Mouse (Mus musculus) CH12F3 (cell line): ENCODE data around the gene Atp5d.

ENCODE experiments used
- in situ Hi-C: fragments of 300-500 bp; cut with MboI; formaldehyde crosslinking; loops from 2 replicates; pipeline ENCODE4 v1.14.3; 2020; ENCODE audit warnings: low sequenced_read_pairs

Gene Atp5d

GRCm38 (mm10) chr10:80116927-80117691 lies 21.3 kb upstream of the Atp5d start:
- in situ Hi-C loops = no loop called here

DNA sequence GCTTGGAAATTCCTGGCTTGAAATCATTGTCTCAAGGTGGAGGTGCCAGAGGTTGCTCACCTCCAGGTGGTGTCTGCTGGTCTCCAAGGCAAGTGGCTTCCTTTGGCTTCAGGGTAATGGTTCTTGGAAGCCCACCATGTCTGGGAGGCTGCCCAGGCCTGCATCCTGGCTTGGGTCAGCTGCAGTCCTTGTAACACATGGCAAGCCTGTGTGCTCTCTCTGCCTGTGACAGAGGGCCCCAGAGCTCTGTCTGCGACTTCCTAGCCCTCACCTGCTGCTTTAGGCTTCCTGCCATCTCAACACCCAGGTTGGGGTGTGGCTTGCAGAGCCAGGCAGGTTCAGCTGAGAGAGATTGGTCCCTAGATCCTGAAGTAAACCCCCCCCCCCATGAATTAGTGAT lies 20.7 kb upstream of the Atp5d start:
- in situ Hi-C loops = no loop called here

DNA sequence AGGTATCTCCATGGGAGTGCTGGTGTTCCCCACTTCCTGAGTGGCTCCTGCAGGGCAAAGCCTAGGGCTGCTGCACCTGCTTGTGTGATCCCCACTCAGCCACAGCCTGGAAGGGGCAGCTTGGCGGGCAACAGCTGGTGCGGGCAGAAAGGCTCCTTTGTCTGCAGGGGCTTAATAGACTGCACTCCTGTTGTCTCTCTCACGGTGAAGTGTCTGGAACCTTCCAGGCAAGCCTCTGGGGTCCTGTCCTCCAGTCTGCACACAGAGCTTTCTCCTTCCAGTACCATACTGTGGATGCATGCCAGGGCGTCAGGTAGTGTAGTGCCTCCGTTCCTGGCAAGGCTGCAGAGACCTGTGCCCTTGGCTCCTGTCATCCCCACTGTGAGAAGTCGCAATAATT lies 19.9 kb upstream of the Atp5d start:
- in situ Hi-C loops = no loop called here

DNA sequence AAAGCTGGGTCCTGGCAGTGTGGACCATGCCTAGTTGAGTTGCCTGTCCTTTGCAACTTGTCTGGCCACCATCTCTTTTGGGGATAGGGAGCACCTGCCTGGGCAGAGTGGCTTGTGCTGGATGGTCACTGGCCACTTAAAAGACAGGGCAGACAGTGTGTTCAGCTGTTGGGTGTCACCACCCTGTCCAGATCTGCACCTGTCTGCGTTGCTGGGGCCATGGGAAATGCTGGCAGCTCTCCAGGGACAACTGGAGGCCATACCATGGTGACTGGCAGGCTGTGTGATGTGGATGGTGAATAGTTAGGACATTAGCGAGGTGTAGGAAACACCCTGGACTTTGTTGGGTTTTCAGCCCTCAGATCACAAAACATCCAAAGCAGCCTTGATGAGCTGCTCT lies 18.3 kb upstream of the Atp5d start:
- in situ Hi-C loops = no loop called here

GRCm38 (mm10) chr10:80121639-80122038 lies 16.8 kb upstream of the Atp5d start:
- in situ Hi-C loops = no loop called here

DNA sequence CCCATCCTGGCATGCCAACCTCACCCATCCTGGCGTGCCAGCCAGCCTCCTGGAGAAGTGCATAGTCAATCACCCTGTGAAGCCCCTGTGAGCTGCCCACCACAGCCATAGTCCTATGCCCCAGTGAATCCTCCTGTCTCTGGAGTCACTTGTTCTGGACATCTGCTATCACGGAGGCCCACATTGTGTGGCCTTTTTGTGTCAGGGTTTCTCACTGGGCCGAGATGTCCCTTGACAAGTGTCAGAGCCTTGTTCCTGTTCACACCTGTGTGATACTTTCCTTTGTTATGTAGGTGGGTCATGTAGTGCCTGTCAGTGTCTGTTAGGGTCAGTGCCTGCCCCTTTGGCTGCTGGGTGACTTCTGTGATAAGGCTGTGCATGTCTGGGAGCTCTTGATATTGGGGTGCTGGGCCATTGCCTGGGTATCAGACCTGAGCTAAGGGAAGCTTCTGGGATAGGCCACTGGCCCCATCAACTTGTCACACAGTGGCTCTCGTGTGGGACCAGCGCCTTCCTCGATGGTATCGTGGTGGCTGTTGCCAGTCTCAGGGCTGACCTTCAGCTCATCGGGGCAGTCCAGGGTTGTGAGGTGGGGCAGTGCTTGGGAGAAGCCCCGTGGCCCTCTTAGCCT lies 14.4 kb upstream of the Atp5d start:
- in situ Hi-C loops = no loop called here

- in situ Hi-C loops = no loop called here
Measured at GRCm38 (mm10) chr10:80127920-80128319, 10.5 kb upstream of the Atp5d start.

DNA sequence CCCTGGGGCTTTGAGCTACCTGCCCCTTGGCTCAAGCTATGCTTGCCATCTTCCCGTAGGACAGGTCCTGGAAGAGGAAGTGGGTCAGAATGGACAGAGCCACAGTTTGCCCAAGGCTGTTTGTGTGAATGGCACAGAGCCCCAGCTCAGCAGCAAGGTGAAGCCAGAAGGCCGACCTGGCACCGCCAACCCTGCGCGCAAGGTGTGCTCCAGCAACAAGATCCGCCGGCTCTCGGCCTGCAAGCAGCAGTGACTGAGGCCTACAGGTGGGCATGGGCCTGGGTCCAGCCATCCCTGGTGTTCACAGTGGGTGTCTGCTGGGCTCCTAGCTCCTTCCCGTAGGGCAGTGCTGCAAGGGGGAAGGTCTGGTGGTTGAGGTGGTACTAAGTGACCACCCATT lies 8.6 kb upstream of the Atp5d start:
- in situ Hi-C loops = no loop called here

- in situ Hi-C loops = no loop called here
Measured at GRCm38 (mm10) chr10:80130403-80131031, 7.9 kb upstream of the Atp5d start.

DNA sequence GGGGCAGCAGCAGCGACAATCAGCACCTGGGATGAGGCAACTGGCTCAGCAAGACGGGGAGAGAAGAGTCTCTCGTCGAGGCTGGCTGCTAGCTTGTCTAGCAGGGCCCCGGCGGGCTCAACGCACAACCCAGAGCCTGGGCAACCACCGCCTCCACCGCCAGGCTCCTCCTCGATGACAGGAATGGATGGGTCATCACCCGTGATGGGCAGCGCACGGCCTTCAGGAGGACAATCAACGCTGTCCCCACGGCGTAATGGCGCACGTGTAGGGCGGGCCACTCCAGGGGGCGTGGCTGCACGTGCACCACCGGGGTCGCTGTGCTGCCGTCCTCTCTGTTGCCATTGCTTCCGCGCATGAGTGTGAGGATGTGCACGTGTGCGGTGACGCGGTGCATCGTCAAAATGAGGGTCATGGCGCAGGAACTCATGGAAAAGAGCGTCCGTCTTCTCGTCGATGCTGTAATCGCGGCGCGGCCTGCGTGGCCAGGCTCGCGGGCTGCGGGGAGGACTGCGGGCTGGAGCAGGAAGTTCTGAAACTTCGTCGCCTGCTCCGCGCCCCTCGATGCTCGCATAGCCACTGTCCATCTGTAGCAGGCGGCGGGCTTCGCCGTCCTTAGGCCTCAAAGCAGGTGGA lies 7.0 kb upstream of the Atp5d start:
- in situ Hi-C loops = no loop called here

DNA sequence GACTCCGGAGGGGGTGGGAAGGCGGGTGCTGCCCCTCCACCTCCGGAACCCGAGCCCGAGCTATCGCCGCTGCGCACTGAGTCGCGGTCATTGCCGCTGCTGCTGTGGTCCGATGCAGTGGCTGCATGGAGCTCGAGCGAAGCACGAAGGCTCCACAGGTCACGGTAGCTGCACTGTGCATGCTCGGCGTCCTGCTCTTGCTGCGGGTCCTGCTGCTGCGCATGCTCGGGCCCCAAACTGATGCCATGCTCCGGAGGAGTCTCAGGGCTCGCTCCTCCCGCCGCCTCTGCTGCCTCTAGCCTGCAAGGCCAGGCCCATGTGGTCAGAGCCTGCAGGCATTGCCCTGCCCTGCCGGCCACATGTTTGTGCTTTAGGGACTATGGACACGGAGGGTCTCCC lies 6.5 kb upstream of the Atp5d start:
- in situ Hi-C loops = no loop called here

DNA sequence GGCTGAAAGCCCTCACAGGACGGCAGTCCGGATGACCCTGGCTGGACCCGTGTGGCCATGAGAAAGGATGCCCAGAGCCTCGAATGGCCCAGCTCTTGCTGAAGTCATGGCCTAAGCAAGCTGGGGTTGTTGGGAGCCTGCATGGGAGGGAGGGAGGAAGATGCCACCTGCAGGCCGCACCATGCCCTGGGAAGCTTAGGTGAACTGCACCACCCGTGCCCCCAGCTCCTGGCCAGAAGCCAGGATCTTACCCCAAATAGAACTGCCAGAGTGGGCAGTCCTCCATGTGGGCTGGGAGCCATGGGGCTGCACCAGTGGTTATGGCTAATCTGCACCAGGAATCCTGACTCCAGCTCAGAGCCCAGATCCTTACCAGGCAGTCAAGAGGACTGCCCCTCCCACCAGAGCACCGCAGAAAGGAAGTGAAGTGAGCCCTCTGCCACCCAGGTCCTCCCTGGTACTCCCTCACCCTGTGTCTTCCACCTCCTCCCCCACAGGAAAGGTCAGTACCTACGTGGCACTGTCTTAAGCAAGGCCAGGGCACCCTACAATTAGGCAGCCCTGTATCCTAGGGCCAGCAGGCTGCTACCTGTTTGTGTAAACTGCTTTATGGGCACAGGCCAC lies 5.1 kb upstream of the Atp5d start:
- in situ Hi-C loops = no loop called here

DNA sequence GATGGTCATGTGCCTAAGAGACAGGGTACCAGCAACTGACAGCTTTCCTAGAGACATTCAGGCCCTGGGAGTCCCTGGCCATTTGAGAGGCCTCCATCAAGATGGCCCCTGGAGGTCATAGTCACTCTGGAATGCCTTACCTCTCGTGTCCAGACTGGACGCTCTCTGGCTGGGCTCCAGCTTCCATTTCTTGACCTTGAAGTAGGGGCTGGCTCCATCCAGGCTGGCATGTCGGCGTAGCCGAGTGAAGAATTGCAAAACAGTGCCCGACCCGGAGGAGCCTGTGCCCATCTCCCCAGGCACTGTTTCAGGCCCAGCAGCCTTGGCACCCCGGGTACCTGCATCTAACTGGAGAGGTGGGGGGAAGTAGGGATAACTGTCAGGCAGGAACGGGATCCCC lies 4.0 kb upstream of the Atp5d start:
- in situ Hi-C loops = no loop called here

- in situ Hi-C loops = no loop called here
Measured at GRCm38 (mm10) chr10:80135161-80135560, 3.3 kb upstream of the Atp5d start.

DNA sequence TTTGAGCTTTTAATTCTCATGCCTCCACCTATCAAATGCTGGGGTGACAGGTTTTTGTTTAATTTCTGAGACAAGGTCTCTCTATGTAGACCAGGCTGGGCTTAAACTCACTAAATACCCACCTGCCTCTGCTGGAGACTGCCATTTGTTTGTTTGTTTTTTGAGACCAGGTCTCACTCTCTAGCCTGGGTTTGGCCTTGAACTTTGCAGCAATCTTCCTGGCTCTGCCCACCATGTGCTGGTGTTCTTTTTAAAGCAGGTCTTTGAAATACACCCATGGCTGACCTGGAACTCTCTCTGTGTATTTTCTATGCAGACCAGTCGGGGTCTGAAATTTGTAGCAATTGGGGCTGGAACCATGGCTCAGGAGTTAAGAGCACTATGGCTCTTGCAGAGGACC lies 2.8 kb upstream of the Atp5d start:
- in situ Hi-C loops = no loop called here

- in situ Hi-C loops = no loop called here
Measured at GRCm38 (mm10) chr10:80136179-80136951, 2.1 kb upstream of the Atp5d start.

- in situ Hi-C loops = no loop called here
Measured at GRCm38 (mm10) chr10:80136952-80137625, 1.3 kb upstream of the Atp5d start.

DNA sequence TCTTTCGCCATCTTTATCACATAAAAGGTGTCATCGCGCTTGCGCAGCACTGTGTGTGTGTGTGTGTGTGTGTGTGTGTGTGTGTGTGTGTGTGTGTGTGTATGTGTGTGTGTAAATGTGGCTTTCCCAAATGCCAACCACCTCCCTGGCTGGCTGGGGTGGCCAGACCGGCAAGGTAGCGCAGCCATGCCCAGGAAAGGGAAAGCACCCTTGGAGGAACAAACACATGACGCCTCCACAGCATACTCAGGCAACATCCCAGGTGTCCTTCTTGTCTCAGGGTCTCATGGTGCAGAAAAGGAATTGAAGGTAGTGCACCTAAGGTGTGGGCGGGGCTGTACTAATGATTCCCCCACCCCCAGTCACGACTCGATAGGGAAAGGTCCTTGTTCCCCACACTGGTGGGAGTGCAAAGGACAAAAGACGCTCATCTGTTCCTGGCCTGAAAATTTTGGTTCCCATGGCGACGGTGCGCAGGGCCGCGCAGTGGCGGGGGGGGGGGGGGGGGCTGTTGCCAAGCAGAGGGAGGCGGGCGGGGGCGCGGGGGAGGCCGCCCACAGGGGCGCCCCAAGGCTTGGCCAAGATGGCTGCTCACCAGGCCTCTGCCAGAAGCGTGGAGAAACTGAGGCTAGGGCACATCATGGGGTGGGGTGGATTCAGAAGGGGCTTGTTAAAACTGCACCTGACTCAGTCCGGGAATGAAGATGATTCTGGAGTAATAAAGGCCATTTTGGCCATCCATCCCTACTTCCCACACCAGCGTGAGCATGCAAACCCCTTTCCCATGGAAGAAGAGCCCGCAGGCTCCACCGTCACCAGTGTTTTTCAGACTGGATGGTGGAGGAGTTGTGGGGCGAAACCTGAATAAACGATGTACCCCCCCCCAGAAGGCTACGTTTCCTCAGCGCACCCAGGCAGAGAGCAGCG lies 543 bp upstream of the Atp5d start:
- in situ Hi-C loops = no loop called here

- in situ Hi-C loops = no loop called here
Measured at GRCm38 (mm10) chr10:80139439-80139775, 975 bp downstream of the Atp5d start.
